In genomic region chr4:141655908-141656608, GRCm38 (mm10) we compare ENCODE assay signal across 8 mouse cellular contexts. TPM values are rescaled to one million over a fixed set of nuclear protein-coding genes. Genes with fewer than 3 reads are reported as not detected.
DNase-seq lines count a peak whose midpoint lies in the region; ATAC-seq lines count a peak whose summit lies in the region.

No protein-coding gene starts in this region.

- H3K4me3 ChIP-seq in neural tube, embryonic 13.5 days, result no peak overlapping the region
- no peak overlapping the region for H3K4me3 ChIP-seq in neural tube, embryonic 15.5 days (replicated peaks)
- no peak overlapping the region for H3K4me3 ChIP-seq in heart, embryonic 15.5 days
- no peak overlapping the region for H3K4me3 ChIP-seq in forebrain, embryonic 11.5 days (ENCODE audit: low read depth, low read length)
- no peak overlapping the region for H3K4me3 ChIP-seq in embryonic facial prominence, embryonic 10.5 days

- 92% methylated on average over 12 of the region's 12 CpGs for WGBS in neural tube, embryonic 13.5 days
- 87% methylated on average over 12 of the region's 12 CpGs for WGBS in neural tube, embryonic 15.5 days
- 64% methylated on average over 12 of the region's 12 CpGs for WGBS in heart, embryonic 15.5 days
- 90% methylated on average over 12 of the region's 12 CpGs for WGBS in forebrain, embryonic 11.5 days
- WGBS in embryonic facial prominence, embryonic 10.5 days, result 87% methylated on average over 12 of the region's 12 CpGs

- 0 out of 2 replicates have a peak overlapping the region, but pooled peaks have one; percentile 5 for H3K27ac ChIP-seq in neural tube, embryonic 13.5 days (replicated peaks)
- H3K27ac ChIP-seq in neural tube, embryonic 15.5 days (replicated peaks), result no peak overlapping the region
- peak overlapping the region; percentile 57 for H3K27ac ChIP-seq in heart, embryonic 15.5 days
- no peak overlapping the region for H3K27ac ChIP-seq in forebrain, embryonic 11.5 days (ENCODE audit: low read depth, low read length)
- no peak overlapping the region for H3K27ac ChIP-seq in embryonic facial prominence, embryonic 10.5 days (replicated peaks)

- H3K4me1 ChIP-seq in neural tube, embryonic 13.5 days (replicated peaks), result peaks cover 10% of the 10 kb centered on the region
- H3K4me1 ChIP-seq in neural tube, embryonic 15.5 days, result peaks cover 5% of the 10 kb centered on the region
- peaks cover 41% of the 10 kb centered on the region for H3K4me1 ChIP-seq in heart, embryonic 15.5 days (replicated peaks)
- no peaks in the 10 kb centered on the region for H3K4me1 ChIP-seq in forebrain, embryonic 11.5 days (replicated peaks; ENCODE audit: control insufficient read depth, insufficient read depth, low read length)
- H3K4me1 ChIP-seq in embryonic facial prominence, embryonic 10.5 days, result no peaks in the 10 kb centered on the region

- H3K36me3 ChIP-seq in neural tube, embryonic 13.5 days, result peaks cover 46% of the 10 kb centered on the region
- peaks cover 23% of the 10 kb centered on the region for H3K36me3 ChIP-seq in neural tube, embryonic 15.5 days
- H3K36me3 ChIP-seq in heart, embryonic 15.5 days, result peaks cover 27% of the 10 kb centered on the region
- no peaks in the 10 kb centered on the region; the same call in 1 of the 2 replicates for H3K36me3 ChIP-seq in forebrain, embryonic 11.5 days (ENCODE audit: control insufficient read depth, insufficient read depth, low read length)
- H3K36me3 ChIP-seq in embryonic facial prominence, embryonic 10.5 days (replicated peaks), result peaks cover 86% of the 10 kb centered on the region

- no peaks in the 10 kb centered on the region for H3K27me3 ChIP-seq in neural tube, embryonic 13.5 days
- H3K27me3 ChIP-seq in neural tube, embryonic 15.5 days (replicated peaks), result no peaks in the 10 kb centered on the region
- H3K27me3 ChIP-seq in heart, embryonic 15.5 days, result no peaks in the 10 kb centered on the region
- H3K27me3 ChIP-seq in forebrain, embryonic 11.5 days (ENCODE audit: control insufficient read depth, insufficient read depth, low read length), result no peaks in the 10 kb centered on the region
- H3K27me3 ChIP-seq in embryonic facial prominence, embryonic 10.5 days (replicated peaks; ENCODE audit: low read depth, poor library complexity, severe bottlenecking), result no peaks in the 10 kb centered on the region

- DNase-seq in cerebellum, adult 11-12 months, result peak; percentile 68
- DNase-seq in kidney, postnatal 4 days, result no peak
- no peak for DNase-seq in forebrain, embryonic 11.5 days (ENCODE audit: low spot score)
- DNase-seq in embryonic facial prominence, embryonic 10.5 days (ENCODE audit: low spot score), result no peak

- H3K9ac ChIP-seq in neural tube, embryonic 13.5 days, result no peak overlapping the region
- H3K9ac ChIP-seq in neural tube, embryonic 15.5 days (replicated peaks), result no peak overlapping the region
- H3K9ac ChIP-seq in heart, embryonic 15.5 days, result no peak overlapping the region
- H3K9ac ChIP-seq in forebrain, embryonic 11.5 days (ENCODE audit: low read length), result no peak overlapping the region

- ATAC-seq in neural tube, embryonic 13.5 days (ENCODE audit: low read depth), result no peak
- ATAC-seq in neural tube, embryonic 15.5 days (ENCODE audit: low FRiP score), result no peak
- ATAC-seq in heart, embryonic 15.5 days (replicated peaks; ENCODE audit: insufficient number of reproducible peaks, insufficient read depth, low FRiP score, low read depth), result no peak
- ATAC-seq in monocyte, adult 5-6 weeks (replicated peaks; ENCODE audit: insufficient number of reproducible peaks, low FRiP score, low TSS enrichment, poor library complexity, severe bottlenecking), result peak; percentile 84
- no peak for ATAC-seq in forebrain, embryonic 11.5 days (replicated peaks; ENCODE audit: low FRiP score)

- no peaks in the 10 kb centered on the region for H3K9me3 ChIP-seq in neural tube, embryonic 13.5 days
- H3K9me3 ChIP-seq in neural tube, embryonic 15.5 days (replicated peaks), result no peaks in the 10 kb centered on the region
- H3K9me3 ChIP-seq in heart, embryonic 15.5 days (replicated peaks), result no peaks in the 10 kb centered on the region
- H3K9me3 ChIP-seq in forebrain, embryonic 11.5 days (ENCODE audit: control insufficient read depth, low read length), result no peaks in the 10 kb centered on the region
- no peaks in the 10 kb centered on the region for H3K9me3 ChIP-seq in embryonic facial prominence, embryonic 10.5 days

- H3K4me2 ChIP-seq in neural tube, embryonic 13.5 days, result no peak overlapping the region
- no peak overlapping the region for H3K4me2 ChIP-seq in neural tube, embryonic 15.5 days
- no peak overlapping the region for H3K4me2 ChIP-seq in heart, embryonic 15.5 days
- H3K4me2 ChIP-seq in forebrain, embryonic 11.5 days (ENCODE audit: low read depth, low read length, severe bottlenecking), result no peak overlapping the region

RNA-seq across cellular contexts. Expression of gene Plekhm2, which starts 8.6 kb away (rescaled TPM):
- polyA plus RNA-seq in neural tube, embryonic 13.5 days (2015; fragmentation: Nextera tagmentation; extraction: Ambion mirVana), result 6.6 and 7.6 TPM in 2 replicates
- 6.8 and 8.1 TPM in 2 replicates for polyA plus RNA-seq in neural tube, embryonic 15.5 days (2015; fragmentation: Nextera tagmentation; extraction: Ambion mirVana)
- polyA plus RNA-seq in heart, embryonic 15.5 days (2015; fragmentation: Nextera tagmentation; extraction: Ambion mirVana), result 6.9 and 7.1 TPM in 2 replicates
- total RNA-seq in monocyte, adult 5-6 weeks (2017), result 14.4 to 16.5 TPM (median 15.7 TPM) in 3 replicates
- 4.2 and 4.6 TPM in 2 replicates for polyA plus RNA-seq in forebrain, embryonic 11.5 days (2014; fragmentation: Nextera tagmentation; extraction: Ambion mirVana)
- 4.9 and 5.2 TPM in 2 replicates for polyA plus RNA-seq in embryonic facial prominence, embryonic 10.5 days (2016; fragmentation: Nextera tagmentation; extraction: Ambion mirVana)

RNA-seq across cellular contexts. Expression of gene Rsc1a1, which starts 29.3 kb away (rescaled TPM):
- not detected in 2 replicates for polyA plus RNA-seq in neural tube, embryonic 13.5 days (2015; fragmentation: Nextera tagmentation; extraction: Ambion mirVana)
- 0.22 TPM in 1 of 2 replicates, not detected in the other for polyA plus RNA-seq in neural tube, embryonic 15.5 days (2015; fragmentation: Nextera tagmentation; extraction: Ambion mirVana)
- polyA plus RNA-seq in heart, embryonic 15.5 days (2015; fragmentation: Nextera tagmentation; extraction: Ambion mirVana), result 0.27 TPM in 1 of 2 replicates, not detected in the other
- total RNA-seq in monocyte, adult 5-6 weeks (2017), result 7.4 TPM in 1 of 3 replicates, not detected in the others
- 2.4 TPM in 1 of 2 replicates, not detected in the other for polyA plus RNA-seq in forebrain, embryonic 11.5 days (2014; fragmentation: Nextera tagmentation; extraction: Ambion mirVana)
- polyA plus RNA-seq in embryonic facial prominence, embryonic 10.5 days (2016; fragmentation: Nextera tagmentation; extraction: Ambion mirVana), result 1.1 and 2.3 TPM in 2 replicates

RNA-seq across cellular contexts. Expression of gene Slc25a34, which starts 32.4 kb away (rescaled TPM):
- polyA plus RNA-seq in neural tube, embryonic 13.5 days (2015; fragmentation: Nextera tagmentation; extraction: Ambion mirVana), result 0.11 TPM in 1 of 2 replicates, not detected in the other
- polyA plus RNA-seq in neural tube, embryonic 15.5 days (2015; fragmentation: Nextera tagmentation; extraction: Ambion mirVana), result 0.10 and 0.28 TPM in 2 replicates
- polyA plus RNA-seq in heart, embryonic 15.5 days (2015; fragmentation: Nextera tagmentation; extraction: Ambion mirVana), result 0.76 and 0.96 TPM in 2 replicates
- total RNA-seq in monocyte, adult 5-6 weeks (2017), result not detected in 3 replicates
- polyA plus RNA-seq in forebrain, embryonic 11.5 days (2014; fragmentation: Nextera tagmentation; extraction: Ambion mirVana), result 0.13 TPM in 1 of 2 replicates, not detected in the other
- polyA plus RNA-seq in embryonic facial prominence, embryonic 10.5 days (2016; fragmentation: Nextera tagmentation; extraction: Ambion mirVana), result 0.09 TPM in 1 of 2 replicates, not detected in the other

RNA-seq across cellular contexts. Expression of gene Tmem82, which starts 37.6 kb away (rescaled TPM):
- 0.31 TPM in 1 of 2 replicates, not detected in the other for polyA plus RNA-seq in neural tube, embryonic 13.5 days (2015; fragmentation: Nextera tagmentation; extraction: Ambion mirVana)
- 0.18 and 0.88 TPM in 2 replicates for polyA plus RNA-seq in neural tube, embryonic 15.5 days (2015; fragmentation: Nextera tagmentation; extraction: Ambion mirVana)
- polyA plus RNA-seq in heart, embryonic 15.5 days (2015; fragmentation: Nextera tagmentation; extraction: Ambion mirVana), result 1.0 and 1.2 TPM in 2 replicates
- total RNA-seq in monocyte, adult 5-6 weeks (2017), result not detected in 3 replicates
- 0.28 TPM in 1 of 2 replicates, not detected in the other for polyA plus RNA-seq in forebrain, embryonic 11.5 days (2014; fragmentation: Nextera tagmentation; extraction: Ambion mirVana)
- 1.5 and 2.1 TPM in 2 replicates for polyA plus RNA-seq in embryonic facial prominence, embryonic 10.5 days (2016; fragmentation: Nextera tagmentation; extraction: Ambion mirVana)

RNA-seq across cellular contexts. Expression of gene Fblim1, which starts 50.2 kb away (rescaled TPM):
- polyA plus RNA-seq in neural tube, embryonic 13.5 days (2015; fragmentation: Nextera tagmentation; extraction: Ambion mirVana), result 32.1 and 36.6 TPM in 2 replicates
- polyA plus RNA-seq in neural tube, embryonic 15.5 days (2015; fragmentation: Nextera tagmentation; extraction: Ambion mirVana), result 31.0 and 32.2 TPM in 2 replicates
- polyA plus RNA-seq in heart, embryonic 15.5 days (2015; fragmentation: Nextera tagmentation; extraction: Ambion mirVana), result 48.4 and 59.1 TPM in 2 replicates
- total RNA-seq in monocyte, adult 5-6 weeks (2017), result not detected in 3 replicates
- polyA plus RNA-seq in forebrain, embryonic 11.5 days (2014; fragmentation: Nextera tagmentation; extraction: Ambion mirVana), result 21.4 and 24.8 TPM in 2 replicates
- polyA plus RNA-seq in embryonic facial prominence, embryonic 10.5 days (2016; fragmentation: Nextera tagmentation; extraction: Ambion mirVana), result 56.3 and 68.1 TPM in 2 replicates

Comparison
In these comparisons a context has a peak if more than half of its experiments do, and no peak if none do; other contexts are left out.
1. H3K27ac ChIP-seq: peak in neural tube, embryonic 13.5 days (single experiment) and heart, embryonic 15.5 days (single experiment); none in neural tube, embryonic 15.5 days (single experiment), forebrain, embryonic 11.5 days (single experiment) and embryonic facial prominence, embryonic 10.5 days (single experiment).